Mouse (Mus musculus): ENCODE results near the gene Arid1a.

The Arid1a gene

GRCm38 (mm10) chr4:133730122-133730521 is 26.4 kb downstream of the Arid1a start:
- no peak for DNase-seq

- DNase-seq = peak; percentile 95
These were observed 27.0 kb downstream of the Arid1a start for GRCm38 (mm10) chr4:133729541-133730093.

- no peak for DNase-seq
These were observed 27.6 kb downstream of the Arid1a start for GRCm38 (mm10) chr4:133729007-133729406.

GRCm38 (mm10) chr4:133728256-133728655 is 28.3 kb downstream of the Arid1a start:
- no peak for DNase-seq

GRCm38 (mm10) chr4:133725706-133726105 is 30.9 kb downstream of the Arid1a start:
- DNase-seq = no peak

GRCm38 (mm10) chr4:133719791-133720190 is 36.8 kb downstream of the Arid1a start:
- no peak for DNase-seq

- no peak for DNase-seq
These were observed 43.8 kb downstream of the Arid1a start for GRCm38 (mm10) chr4:133712755-133713154.

GRCm38 (mm10) chr4:133711307-133712076 is 45.1 kb downstream of the Arid1a start:
- DNase-seq = no peak

GRCm38 (mm10) chr4:133709395-133709794 is 47.2 kb downstream of the Arid1a start:
- peak; percentile 73 for DNase-seq

- DNase-seq = no peak
These were observed 49.1 kb downstream of the Arid1a start for GRCm38 (mm10) chr4:133707464-133707863.

GRCm38 (mm10) chr4:133706956-133707355 is 49.6 kb downstream of the Arid1a start:
- DNase-seq = peak; percentile 79

GRCm38 (mm10) chr4:133705062-133705461 is 51.5 kb downstream of the Arid1a start:
- no peak for DNase-seq

- peak; percentile 50 for DNase-seq
These were observed 55.6 kb downstream of the Arid1a start for GRCm38 (mm10) chr4:133700905-133701368.

- DNase-seq = no peak
These were observed 61.2 kb downstream of the Arid1a start for GRCm38 (mm10) chr4:133695363-133695762.

- peak; percentile 43 for DNase-seq
These were observed 66.3 kb downstream of the Arid1a start for GRCm38 (mm10) chr4:133690252-133690651.

GRCm38 (mm10) chr4:133688417-133689067 is 68.0 kb downstream of the Arid1a start:
- peak; percentile 40 for DNase-seq

- DNase-seq = no peak
These were observed 69.4 kb downstream of the Arid1a start for GRCm38 (mm10) chr4:133687126-133687525.

GRCm38 (mm10) chr4:133686512-133686911 is 70.1 kb downstream of the Arid1a start:
- no peak for DNase-seq

- DNase-seq = no peak
These were observed 76.3 kb downstream of the Arid1a start for GRCm38 (mm10) chr4:133680206-133680786.

- no peak for DNase-seq
These were observed 76.9 kb downstream of the Arid1a start for GRCm38 (mm10) chr4:133679629-133680028.

GRCm38 (mm10) chr4:133677266-133677665 is 79.3 kb downstream of the Arid1a start:
- no peak for DNase-seq

- DNase-seq = no peak
These were observed 80.4 kb downstream of the Arid1a start for GRCm38 (mm10) chr4:133676189-133676588.

- DNase-seq = peak; percentile 80
These were observed 81.0 kb downstream of the Arid1a start for GRCm38 (mm10) chr4:133675594-133676016.

- DNase-seq = no peak
These were observed 82.3 kb downstream of the Arid1a start for GRCm38 (mm10) chr4:133674331-133674695.
